Mouse (Mus musculus): ENCODE measurements at regions not wholly inside any gene's neighbourhood (a gene's known extent, or its start where the extent isn't known, plus 50 kb on each side); places are given as distances from the start of the nearest gene placed in this dataset.
A peak's percentile ranks its signal among the peaks of the same experiment; 100 is the strongest.

DNA sequence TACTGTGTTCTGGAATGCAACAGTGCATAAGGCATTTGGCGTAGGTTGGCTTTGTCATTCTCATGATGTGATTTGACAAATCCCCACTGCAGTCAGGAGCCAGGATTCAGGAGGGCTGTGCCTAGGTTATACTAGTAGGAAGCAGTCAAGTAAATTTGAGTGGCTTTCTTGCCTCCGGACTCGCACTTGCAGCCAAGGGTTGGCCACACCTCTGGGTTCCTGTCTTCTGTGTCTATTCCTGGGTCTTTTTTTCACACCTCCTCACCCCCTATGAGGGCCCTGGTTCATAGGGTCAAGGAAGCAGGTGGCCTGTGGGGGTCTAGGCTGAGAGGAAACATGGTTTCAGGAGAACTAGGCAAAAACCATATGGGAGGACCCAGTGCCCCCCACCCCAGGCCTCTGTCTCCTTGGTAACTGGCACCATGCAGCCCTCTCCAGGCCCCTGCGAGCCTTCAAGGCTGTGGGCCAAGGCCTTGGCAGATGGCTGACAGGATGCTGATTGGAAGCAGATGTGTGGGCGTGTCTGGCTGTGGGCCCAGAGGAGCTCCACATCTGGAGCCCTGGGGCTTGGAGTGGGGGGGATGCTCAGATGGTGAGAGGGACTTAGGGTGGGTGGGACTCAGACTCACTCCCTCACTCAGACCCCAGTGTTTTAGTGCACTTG, 195.7 kb downstream of the Rgs3 start:
- peak; percentile 84 for DNase-seq (ENCODE audit: low spot score)

DNA sequence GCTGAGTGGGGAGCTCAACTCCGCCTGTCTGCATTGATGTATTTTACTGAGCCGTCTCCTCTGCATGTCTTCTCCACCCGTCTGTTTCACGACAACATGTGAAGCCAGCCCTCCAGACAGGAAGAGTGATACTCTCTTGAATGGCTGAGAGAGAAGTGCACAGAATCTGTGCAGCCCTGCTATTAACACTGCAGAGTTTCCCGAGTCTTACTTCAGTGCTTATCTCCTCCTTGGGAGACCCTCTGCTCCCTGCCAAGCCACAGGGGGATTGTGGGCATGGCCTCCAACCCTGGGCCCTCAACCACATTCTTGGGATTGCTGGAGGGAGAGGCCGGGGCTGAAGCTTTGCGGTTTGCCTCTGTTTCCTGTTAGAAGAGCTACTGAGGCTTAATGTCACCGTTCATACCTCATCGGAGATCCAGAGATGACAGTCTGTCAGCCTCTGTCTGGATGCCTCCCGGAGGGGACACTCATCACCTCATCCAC, 197.1 kb downstream of the Rgs3 start:
- DNase-seq (ENCODE audit: low spot score), result no peak

DNA sequence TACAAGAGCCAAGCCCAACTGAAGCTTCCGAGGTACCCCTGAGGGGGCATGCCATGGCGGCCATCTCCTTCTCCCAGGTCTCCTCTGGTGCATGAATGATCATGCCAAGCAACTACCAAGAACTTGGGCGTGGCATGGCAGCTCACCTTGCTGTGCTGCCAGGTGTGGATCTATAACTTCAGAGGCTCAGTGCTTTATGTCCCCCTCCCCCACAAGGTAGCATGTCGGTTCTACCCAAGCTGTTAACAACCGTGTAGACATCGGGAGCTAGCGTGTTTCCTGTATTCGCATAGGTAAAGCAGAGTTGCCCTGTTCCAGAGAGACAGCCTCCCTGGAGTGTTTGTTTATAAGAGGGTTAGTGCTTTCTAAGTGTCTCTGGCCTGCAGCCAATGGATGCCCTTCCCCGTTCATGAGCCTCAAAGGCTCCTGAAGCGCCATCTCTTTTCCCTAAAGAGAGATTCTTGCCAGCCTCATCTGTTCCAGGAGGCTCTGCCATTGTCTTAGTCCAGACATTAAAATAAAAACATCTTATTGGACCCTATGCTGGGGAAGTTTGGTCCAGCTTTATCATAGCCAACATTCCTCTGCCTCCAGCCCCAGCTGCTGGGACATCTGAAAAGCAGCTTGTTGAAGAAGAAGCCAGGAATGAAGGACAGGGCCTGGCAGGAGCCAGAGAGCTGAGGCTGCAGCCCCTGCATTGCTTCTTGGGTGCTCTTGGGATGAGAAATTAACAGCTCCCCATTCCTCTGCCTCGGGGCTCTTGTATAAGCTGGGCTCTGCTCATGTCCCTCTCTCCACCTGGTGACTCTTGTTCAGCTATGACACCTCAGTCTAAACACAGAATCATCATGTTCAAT, 201.3 kb downstream of the Rgs3 start:
- DNase-seq (ENCODE audit: low spot score), result peak; percentile 27

DNA sequence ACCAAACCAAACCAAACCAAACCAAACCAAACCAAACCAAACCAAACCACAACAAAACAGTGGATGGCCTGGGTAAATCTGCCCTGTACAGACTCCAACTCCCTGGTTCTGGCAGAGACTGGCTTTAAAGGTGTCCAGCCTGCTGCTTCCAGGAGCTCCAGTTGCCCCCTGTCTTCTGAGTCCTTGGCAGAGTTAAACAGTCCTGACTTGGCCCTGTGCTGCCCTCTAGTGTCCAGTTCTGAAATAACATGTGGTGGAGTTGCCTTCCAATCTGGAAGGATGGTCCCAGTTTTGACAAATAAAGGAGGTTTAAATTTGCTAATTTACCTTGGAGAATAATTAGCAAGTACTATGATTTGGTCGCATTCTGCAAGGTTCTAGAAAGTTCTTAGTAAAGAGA, 202.0 kb downstream of the Rgs3 start:
- peak; percentile 79 for DNase-seq (ENCODE audit: low spot score)

DNA sequence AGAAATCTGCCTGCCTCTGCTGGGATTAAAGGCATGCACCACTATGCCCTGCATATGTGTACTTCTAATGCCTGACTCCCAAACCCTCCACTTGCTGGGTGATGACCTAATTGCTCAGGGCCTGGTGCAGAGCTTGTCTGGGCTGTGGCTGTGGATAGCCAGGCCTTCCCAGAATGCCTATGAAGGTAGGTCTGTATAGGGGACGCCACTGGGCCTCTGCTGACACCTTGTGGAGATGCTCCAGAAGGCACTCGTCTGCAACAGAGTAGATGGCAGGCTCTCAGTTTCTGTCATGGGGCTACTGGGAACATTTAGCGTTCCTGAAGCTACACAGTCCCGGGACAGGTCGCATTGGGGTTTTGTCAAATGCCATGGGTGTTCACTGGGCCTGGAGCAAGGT, 201.4 kb upstream of the Zfp618 start:
- DNase-seq (ENCODE audit: low spot score), result peak; percentile 85

DNA sequence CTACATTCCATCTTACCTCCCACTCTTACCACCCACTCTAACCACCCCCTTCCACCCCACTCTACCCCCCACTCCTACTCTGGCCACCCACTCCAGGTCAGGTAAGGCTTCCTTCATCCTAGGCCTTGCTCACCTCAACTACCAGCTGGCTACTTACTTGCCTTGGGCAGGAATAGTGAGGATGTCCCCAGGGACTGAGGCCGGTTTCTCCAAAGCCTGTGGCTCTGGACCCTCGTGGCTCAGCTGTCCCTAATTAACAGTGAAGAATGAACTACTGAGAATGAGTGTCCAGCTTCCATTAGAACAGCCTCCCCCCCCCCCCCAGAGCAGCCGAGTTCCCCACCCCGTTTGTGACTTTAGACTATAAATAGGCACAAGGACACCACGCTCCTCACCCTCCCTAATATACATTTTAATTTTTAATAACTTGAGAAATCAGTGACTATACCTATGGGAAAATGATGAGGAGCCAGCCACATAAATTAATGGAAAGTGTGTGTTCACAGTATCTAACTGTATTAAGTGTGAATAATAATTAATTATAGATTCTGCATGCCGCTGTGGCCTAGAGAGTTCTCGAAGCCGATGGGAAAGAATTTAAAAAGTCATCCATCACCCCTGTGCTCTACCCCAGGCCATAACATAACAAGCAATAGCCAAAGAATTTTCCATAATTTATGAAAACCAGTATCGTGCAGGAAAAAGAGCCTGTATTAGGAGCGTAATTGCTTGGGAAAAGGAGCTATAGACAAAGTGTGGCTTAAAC, 195.7 kb upstream of the Zfp618 start:
- no peak for DNase-seq (ENCODE audit: low spot score)

DNA sequence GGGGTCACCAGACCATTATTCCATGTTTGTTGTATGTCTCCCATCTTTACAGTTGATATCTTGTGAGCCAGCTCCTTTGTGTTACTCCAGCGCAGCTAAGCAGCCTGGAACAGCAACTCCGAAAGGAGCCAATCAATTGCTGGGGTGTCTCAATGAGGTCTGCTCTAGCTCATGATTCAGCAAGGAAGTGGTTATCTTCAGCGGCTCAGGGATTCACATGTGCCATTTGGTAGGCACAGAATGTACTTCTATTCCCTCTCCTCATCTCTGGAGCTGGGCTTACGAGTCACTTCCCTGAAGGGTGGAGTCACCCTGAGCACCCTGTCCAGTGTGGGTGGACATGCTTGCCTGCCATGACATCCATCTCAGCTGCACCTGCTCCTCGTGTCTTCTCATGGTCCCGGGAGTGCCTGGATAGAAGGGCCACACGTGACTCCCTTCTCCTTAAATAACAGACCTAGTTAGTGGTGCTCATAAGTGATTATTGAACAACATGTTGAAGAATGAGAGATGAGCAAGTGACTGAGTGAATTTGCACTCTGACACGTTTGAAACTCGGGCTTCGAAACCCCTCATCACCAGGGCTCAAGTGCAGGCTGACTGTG, 190.3 kb upstream of the Zfp618 start:
- no peak for DNase-seq (ENCODE audit: low spot score)

DNA sequence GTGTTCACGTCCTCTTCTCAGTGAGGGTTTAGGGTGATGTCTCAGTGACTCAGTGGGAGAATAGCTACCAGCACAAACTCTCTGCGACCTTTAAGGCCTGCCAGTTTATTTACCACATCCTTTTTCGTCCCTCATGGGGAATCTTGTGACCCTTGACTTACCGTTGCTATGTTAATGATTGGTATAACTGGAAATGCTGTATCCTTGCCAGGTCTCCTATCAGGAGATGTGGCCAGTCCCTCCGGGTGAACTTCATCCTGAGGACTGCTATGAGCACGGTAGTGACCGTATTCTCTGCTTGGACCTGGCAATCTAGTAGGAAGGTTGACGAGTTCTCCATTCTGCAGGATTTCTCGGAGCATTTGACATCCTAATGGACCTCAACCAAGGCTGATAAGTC, 188.5 kb upstream of the Zfp618 start:
- no peak for DNase-seq (ENCODE audit: low spot score)

DNA sequence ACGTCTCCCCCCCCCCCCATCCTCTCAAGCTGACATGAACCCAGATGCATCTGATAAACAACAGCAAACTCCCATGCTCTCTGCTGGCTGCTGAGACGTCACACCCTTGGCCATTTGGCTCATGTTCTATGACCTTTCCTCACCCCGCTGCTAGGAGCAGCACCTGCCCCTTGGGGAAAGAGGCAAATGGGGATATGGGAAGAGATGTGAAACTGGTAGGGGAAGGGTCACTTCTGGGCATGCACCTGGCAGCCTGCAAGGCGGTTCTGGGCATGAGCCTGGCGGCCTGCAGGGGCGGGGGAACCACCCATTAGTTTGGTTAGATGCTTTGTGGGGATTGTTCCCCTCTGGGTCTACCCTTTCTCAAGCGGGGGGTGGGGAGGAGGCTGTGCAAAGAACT, 187.9 kb upstream of the Zfp618 start:
- DNase-seq (ENCODE audit: low spot score), result no peak

DNA sequence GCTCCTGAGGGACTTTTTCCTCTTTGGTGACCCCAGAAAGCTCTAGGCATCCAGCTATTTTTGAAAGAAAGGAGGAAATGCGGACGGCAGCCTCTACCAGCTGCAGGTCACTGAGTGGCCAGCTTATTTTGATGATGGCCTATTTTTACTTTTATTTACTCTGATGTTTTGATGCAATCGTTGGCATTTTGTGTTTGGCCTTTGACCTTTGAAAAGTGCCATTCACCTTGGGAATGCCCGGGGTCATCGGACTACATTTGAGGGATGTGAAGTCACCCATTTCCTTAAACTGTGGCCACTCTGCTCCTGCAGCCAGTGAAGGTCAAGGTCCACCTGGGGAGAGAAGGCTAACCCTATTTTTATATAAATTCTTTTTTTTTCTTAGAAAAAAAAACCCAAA, 186.8 kb upstream of the Zfp618 start:
- no peak for DNase-seq (ENCODE audit: low spot score)

DNA sequence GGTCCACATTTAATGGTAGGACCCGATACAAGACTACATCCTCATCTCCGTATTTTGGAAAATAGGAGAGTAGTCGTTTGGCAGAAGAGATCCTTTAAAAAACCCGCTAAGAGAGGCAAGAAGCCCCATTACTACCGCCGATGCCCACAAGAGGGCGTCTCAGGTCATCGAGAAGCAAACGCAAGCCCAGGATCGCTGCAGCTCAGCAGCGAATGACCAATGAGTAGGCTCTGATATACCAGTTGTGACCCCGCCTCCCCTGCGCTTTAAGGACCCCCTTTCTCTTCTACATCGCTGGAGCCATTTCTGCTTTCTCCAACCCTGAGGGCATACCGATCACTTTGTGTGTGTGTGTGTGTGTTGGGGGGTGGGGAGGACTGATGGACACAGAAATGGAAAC, 185.0 kb upstream of the Zfp618 start:
- peak; percentile 79 for DNase-seq (ENCODE audit: low spot score)

DNA sequence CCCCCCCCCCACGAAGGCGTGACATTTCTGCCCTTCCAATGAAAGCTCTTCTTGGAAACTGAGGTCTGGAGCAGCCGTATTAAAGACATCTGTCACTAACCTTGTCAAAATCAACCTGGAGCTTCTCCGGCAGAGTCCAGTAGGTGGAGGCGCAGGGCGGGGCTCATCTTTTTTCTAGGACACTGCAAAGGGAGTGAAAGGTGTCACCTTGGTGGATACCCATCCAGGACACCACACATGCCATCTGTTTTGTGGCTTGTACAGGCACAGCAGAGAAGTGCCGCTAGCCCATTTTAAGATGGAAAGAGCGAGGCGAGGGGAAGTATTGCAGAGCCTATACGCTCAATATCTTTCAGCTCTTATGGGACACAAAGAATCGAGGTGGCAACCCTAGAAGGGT, 184.5 kb upstream of the Zfp618 start:
- no peak for DNase-seq (ENCODE audit: low spot score)

DNA sequence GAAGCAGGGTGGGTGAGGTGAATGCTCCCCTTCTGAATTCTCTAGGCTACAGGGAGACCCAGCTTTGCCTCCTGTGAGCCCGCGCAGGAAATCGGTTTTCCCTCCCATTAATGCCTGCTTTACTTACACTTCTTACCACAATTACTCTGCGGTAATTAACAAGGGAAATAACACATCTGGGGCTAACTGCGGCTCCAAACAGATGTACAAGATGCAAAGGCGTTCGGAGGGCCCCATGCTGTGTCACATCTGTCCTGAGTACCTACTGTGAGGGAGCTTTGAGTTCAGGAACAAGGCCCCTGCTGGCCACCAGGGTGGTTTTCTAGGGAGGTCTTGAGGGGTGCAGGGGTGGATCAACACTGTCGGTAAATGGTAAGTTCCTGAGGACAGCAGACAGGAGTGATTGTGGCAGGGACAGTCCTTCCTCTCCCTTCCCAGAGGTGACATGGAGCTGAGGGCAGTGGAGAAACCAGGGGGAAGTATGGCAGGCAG, 184.0 kb upstream of the Zfp618 start:
- no peak for DNase-seq (ENCODE audit: low spot score)

DNA sequence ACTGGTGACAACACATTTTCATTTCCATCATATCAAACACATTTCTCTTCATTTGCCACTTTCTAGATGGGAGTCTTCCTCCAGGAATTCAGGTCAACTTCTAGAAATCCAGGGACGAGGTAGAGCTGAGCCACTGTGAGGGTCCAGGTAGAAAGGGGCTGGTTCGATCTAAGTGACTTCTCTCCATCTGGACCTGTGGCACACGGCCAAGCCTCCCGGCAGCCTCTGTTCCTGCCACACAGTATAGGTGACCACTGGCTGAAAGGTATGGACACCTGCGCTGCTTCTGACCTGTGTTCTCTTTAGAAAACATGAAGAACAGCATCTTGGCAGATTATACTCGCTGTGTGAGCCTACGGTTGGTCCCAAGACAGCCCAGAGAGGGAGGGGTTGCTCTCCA, 179.7 kb upstream of the Zfp618 start:
- DNase-seq (ENCODE audit: low spot score), result no peak

DNA sequence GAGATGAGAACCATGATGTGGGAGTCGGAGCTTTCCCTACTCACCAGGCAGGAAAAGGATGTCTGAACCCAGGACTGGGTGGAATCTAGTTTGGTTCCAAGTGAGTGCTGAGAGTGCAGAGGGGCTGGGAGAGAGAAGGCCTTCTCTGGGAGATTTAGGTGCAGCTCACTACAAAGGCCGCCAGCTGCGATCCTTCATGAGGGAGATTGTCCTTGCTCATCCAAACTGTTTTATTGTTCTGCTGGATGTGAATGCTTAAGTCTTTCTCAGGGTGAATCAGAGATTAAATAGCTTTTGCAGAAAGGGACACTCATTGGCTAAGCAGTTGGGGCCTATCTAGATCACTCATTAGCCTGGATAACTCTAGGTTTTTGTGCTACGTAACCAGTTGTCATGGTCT, 175.7 kb upstream of the Zfp618 start:
- DNase-seq (ENCODE audit: low spot score), result no peak

DNA sequence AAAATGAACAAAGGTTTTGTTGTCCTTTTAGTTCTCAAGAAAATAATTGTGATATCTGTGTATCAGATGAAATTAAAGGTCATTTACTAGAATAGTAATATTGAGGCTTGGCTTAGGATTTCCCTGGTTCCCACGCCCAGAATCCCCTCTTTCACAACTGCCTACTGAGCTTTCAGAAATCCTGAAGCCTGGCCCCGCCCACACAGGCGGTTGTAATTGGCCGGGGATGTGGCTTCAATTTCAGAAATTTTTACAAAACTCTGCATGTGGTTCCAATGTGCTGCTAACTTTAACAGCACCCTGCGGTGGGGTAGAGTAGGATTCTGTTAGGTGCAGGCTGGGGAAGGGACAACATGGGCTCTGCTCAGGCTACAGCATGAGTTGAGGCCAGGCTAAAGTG, 171.8 kb upstream of the Zfp618 start:
- no peak for DNase-seq (ENCODE audit: low spot score)

DNA sequence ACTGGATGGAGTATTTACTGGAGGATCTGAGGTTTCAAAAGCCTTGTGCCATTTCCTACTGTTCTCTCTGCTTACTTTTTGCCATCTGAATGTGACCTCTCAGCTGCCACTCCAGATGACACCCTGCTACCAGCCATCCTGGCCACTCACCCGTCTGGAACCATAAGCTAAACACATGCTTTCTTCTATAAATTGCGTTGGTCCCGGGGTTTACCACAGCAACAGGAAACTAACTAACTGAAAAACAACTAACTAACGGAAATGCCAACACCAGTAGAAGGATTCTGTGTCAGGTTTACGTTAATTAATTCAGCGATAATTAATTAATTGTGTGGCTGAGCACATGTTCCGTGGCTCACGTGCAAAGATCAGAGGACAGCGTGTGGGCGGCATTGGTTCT, 169.8 kb upstream of the Zfp618 start:
- DNase-seq (ENCODE audit: low spot score), result no peak

DNA sequence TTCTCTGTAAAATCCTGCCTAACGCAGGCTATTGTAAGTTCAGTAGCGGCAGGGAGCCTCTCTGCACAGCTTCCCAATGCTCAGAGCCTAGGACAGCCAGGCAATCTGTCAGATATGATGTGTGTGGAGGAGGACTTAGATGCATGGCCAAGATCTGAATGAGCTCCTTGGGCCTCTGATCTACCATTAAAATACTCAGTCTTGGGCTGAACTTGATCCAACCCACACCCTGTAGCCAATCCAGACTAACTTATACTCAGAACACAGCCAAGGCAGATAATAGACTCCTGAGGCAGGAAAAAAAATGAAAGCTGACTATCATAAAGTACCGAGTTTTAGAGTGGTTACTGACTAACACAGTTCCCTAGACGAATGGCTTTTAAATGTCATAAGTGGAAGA, 165.4 kb upstream of the Zfp618 start:
- no peak for DNase-seq (ENCODE audit: low spot score)

DNA sequence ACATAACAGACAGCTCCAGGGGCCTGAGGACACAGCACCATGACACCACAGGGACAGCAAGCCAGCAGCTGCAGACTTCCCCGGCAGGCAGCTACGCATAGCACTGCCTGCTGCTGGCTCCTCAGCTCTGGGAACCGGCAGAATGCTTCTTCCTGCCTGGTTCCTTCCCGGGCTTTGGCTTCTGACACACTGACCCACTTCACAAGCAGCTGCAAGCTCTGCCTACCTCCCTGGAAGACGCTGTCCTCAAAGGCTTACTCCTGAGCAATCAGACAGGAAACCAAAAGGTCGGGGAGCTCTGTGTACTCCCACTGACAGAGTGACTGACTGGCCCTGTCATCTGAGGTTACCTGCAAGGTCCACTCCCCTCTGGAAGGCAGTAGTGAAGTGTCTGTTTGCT, 159.5 kb upstream of the Zfp618 start:
- DNase-seq (ENCODE audit: low spot score), result no peak

DNA sequence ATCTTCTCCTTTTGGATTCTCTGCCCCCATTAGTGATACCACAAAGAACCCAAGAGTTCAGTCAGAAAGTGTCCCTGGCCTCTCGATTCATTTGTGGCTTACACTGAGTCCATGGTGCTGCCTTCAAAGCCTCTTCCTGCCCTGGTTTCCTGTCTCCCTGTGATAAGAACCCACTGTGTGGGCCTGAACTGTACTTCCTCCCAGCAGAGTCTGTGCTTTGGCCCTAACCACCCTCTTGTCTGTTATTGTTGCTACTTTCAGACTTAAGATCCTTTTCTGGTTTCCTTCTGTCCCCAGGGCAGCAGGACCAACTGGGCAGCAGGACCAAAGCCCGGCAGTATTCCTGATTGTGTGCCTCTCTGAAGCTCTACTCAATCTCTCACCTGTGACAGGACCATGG, 158.6 kb upstream of the Zfp618 start:
- no peak for DNase-seq (ENCODE audit: low spot score)

DNA sequence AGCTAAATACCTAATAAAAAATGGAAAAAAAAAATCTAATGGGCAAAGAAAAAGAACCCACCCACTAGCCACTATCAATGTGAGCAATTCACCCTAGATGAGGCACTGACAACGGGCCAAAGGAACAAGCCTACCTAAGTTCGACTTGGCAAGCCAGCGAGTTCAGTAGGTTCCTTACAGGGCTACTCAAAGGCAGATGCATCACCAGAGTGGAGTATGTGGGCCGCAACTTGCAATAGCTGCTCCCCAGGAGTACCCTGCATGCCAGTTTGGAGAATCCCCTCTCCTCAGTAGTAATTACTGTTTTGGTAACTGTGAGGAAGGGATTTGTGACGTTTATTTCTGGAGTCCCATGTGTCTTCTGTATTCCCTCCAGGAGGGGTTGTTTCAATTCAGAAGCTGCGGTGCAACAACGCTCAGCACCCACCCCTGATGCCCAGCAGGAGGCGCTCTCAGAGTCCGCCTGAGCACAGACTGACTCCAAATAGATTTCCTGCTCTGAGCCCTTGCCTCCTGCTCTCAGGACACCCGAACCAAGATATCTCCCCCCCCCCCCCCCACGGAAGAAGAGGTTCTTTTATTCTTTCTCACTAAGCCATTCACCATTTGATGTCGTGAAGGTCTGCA, 157.3 kb upstream of the Zfp618 start:
- no peak for DNase-seq (ENCODE audit: low spot score)

DNA sequence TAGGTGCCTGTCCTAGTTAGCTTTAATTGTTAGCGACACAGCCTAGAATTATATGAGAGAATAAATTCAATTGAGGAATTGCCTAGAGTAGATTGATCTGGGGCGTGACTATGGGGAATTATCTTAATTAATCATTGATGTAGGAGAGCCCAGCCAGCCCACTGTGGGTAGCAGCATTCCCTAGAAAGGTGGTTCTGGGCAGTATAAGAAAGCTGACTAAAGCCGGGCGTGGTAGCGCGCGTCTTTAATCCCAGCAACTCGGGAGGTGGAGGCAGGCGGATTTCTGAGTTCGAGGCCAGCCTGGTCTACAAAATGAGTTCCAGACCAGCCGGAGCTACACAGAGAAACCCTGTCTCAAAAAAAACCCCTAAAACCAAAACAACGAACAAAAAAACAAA, 156.8 kb upstream of the Zfp618 start:
- no peak for DNase-seq (ENCODE audit: low spot score)
